Mouse (Mus musculus) left cerebral cortex, postnatal 36 days (tissue): ENCODE results near the gene Idh3a. TPM values are rescaled to one million over a fixed set of nuclear protein-coding genes. Genes with fewer than 3 reads are reported as not detected.

Experiments used
- DNase-seq, 2 experiments: peaks; one replicate each; pipeline ENCODE4 v3.0.0; 2021 to 2022; ENCODE audit warnings: low spot score in 2 of 2, mixed read lengths in 1 of 2
- intact Hi-C: fragments of 180-260 bp; cut with DNase I; formaldehyde crosslinking; loops from one replicate; pipeline ENCODE4 v1.15.1; 2025
- total RNA-seq, 2 experiments: library from RNA; stranded (reverse); gene quantifications; 2 replicates each; pipeline ENCODE4 v1.2.3; 2021

The Idh3a gene
- total RNA-seq, 2 experiments from 2014 or later = 181 to 197 TPM

DNA sequence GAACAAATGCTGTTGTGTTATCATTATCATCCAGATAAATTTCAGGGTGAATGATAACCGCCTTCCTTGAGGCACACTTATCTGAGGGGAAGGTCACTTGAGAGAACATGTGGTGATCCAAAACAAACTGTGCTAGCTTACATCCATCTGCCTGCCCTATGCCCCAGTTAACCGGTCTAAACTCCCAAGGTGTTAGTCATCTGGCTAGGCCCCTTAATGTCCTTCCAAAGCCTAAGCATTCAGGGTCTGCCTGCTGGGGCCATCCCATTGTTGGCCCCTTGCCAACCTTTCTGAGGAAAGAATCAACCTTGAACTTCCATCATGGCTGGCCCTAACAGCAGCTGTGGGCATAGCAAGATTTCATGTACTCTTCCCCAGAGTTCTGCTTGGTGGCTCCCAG is 56.0 kb downstream of the Idh3a start:
- DNase-seq = no peak
- intact Hi-C loops = no loop called here

DNA sequence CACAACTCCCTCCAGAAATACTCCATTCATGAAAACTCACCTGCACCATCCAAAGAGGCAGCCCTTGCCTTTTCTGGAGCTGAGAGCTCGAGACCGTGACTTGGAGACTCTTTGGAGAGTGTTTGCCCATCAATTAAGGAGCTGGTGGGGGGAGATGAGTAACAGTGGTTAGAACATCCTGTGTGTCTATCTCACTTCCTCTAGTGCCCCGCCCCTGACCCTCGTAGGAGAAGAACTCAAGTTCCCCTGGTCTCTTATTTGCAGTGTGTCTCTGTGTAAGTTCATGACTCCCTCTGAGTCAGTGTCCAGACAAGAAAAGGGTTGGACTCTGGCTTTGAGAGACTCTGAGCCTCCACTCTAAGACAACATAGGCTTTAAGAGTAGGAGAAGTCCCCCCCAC is 56.4 kb downstream of the Idh3a start:
- intact Hi-C loops = no loop called here
- DNase-seq = no peak

DNA sequence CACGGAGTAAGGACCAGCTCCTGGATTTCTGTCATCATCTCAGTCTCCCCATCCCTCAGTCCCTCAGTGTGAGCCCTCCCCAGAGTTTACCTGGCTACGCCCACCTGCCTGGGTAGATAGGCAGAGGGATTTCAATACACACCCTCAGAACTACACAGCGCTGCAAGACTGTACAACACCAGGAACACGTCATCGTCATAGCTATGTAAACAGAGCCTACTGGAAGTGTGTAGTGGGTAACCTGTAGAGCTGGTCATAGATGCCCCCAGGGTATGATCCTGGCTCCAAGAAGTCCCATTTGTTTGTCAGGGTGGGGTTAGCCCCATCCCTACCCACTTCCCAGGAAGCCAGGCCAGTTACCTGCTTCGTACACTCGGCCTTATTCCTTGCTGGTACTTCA is 57.0 kb downstream of the Idh3a start:
- intact Hi-C loops = no loop called here
- DNase-seq = no peak

DNA sequence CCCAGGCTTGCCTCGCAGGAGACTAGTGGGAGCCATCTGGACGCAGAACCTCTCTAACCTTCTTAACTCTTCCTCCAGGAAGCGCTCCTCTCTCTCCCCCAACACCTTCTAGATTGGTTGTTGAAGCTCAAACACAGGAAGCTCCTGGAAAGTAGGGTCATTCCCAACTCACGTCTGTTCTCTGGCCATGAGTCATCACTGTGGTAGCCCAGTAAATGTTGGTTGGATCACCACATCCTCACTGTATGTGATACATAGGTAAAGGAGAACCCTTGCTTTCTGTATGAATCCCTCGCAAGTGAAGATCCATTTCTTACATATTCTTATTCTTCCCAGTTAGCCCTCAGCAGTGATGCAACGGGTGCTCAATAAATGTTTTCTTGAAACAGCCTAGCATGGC is 59.4 kb downstream of the Idh3a start:
- intact Hi-C loops = no loop called here

DNA sequence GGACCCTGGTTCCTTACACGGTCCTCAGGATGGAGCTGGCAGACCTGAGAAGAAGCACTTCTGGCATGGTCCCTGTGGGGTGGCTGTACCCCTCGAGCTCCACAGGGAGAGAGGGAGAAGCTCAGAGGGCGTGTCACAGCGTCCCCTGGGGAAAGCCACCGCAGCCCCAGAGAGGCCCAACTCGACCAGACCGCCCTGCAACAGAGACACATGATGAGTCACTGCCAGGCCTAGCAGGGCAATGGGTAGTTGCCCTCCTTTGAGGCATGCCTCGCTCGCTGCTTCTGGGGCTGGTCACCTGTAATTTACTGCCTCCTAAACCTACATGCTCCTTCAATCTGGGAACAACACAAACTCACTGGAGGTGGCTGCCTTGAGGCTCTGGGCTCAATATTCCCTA is 60.1 kb downstream of the Idh3a start:
- DNase-seq = no peak
- intact Hi-C loops = no loop called here

More for the DNA sequence above, 59.4 kb downstream of the Idh3a start:
- DNase-seq = no peak

DNA sequence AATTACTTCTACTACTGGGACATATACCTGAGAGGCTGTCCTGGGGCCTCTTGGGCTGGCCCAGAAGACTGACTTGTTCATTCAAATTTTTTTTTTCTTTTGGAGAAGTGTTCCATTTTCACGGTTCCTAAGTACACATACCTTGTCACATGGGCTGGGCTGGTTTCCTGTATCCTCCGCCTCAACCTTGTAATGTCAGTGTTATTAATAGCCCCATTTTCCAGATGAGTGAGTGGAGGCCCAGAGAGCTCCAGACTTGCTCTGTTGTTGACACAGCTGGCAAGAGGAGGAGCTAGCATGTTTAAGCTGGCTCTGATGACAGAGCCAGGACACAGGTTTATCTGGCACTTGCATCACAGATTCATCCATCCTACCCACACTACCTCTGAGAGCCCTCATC is 61.3 kb downstream of the Idh3a start:
- intact Hi-C loops = no loop called here

DNA sequence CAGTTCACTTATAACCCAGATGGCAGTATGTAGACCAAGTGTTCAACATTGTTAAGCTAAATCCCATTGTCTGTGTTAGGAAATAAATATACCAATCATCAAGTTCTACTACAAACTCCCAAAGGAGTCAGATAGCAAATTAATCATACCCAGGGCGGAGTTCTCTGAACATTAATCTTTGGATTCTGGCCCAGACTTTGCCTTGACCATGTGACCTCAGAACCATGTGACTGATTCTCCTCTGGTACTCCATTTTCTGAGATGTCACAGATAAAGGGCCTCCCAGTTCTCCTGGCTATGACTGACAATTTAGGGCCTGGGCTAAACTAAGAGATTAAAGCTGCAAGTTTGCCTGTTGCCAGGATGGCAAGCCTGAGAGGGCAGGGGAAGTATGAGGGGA is 63.2 kb downstream of the Idh3a start:
- intact Hi-C loops = no loop called here
- no peak for DNase-seq

More for the DNA sequence above, 61.3 kb downstream of the Idh3a start:
- DNase-seq = no peak

DNA sequence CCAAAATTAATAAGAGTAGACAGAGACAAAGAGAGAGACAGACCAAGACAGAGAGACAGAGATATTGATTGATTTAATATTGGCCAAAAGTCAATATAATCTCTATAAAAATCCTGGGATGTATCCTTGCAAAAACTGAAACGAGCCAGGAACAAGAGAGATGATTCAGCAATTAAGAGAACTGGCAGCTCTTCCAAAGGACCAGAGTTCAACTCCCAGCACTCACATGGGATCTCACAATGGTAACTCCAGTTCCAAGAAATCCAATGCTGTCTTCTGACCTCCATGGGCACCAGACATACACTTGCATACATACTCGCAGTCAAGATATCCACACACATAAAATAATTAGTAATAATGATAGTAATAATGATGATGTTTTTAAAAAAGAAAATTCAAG is 66.6 kb downstream of the Idh3a start:
- no peak for DNase-seq
- intact Hi-C loops = no loop called here

Other genes starting within 250 kb of the Idh3a start
- gene Dmxl2, start 84.7 kb upstream of the Idh3a start, total RNA-seq = 100 to 1,000 TPM; 189 to 204 TPM
- not detected for gene Sh2d7, start 47.4 kb upstream of the Idh3a start, total RNA-seq
- gene Cib2, start 26.1 kb upstream of the Idh3a start, total RNA-seq = 10 to 100 TPM; 19.3 to 22.8 TPM
- 100 to 1,000 TPM; 121 to 139 TPM for gene Acsbg1, start 75.5 kb downstream of the Idh3a start, total RNA-seq
- 10 to 100 TPM; 38.8 to 42.9 TPM for gene Dnaja4, start 112.5 kb downstream of the Idh3a start, total RNA-seq
- gene Wdr61, start 148.2 kb downstream of the Idh3a start, total RNA-seq = 10 to 100 TPM; 51.8 to 52.7 TPM
- 1 to 10 TPM; 1.8 to 2.6 TPM for gene Crabp1, start 178.4 kb downstream of the Idh3a start, total RNA-seq